Mouse (Mus musculus): ENCODE results near the gene Mypn. TPM values are rescaled to one million over a fixed set of nuclear protein-coding genes. Genes with fewer than 3 reads are reported as not detected.

Mypn gene
- 0.19 and 0.25 TPM in 2 replicates for polyA plus RNA-seq (2016; fragmentation: Nextera tagmentation; extraction: Ambion mirVana)

DNA sequence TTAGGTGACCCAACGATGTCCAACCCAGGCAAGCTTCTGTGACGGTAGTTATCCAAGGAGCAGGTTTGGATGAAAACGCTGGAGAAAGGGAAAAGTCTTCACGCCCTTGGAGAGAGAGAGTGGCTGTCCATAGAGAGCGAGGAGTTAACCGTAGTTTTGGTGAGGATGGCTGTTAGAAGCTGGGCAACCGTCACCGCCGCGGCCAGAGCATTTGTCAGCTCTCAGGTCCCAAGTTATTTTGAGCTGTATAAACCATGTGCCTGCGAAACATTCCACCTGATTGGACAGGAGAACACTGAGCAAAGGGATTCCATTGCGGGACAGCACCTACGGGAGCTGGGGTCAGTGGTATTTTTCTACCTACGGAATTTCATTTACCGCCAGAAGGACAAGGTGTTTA is at the start of gene Mypn:
Gene Mypn, minus strand, starts transcription at position 225 of the 400 bp plus-strand sequence.
- H3K4me1 ChIP-seq = no peaks in the 10 kb centered on the region
- H3K27ac ChIP-seq = no peak within 1 kb of the TSS
- WGBS = 88% methylated on average over 15 of the region's 15 CpGs
- H3K36me3 ChIP-seq = no peaks in the 10 kb centered on the region
- no peaks in the 10 kb centered on the region for H3K27me3 ChIP-seq (ENCODE audit: low read depth, poor library complexity, severe bottlenecking)
- peak; percentile 25 for DNase-seq (ENCODE audit: low spot score)
- no peak within 1 kb of the TSS for H3K4me3 ChIP-seq
- no peaks in the 10 kb centered on the region for H3K9me3 ChIP-seq (replicated peaks)

DNA sequence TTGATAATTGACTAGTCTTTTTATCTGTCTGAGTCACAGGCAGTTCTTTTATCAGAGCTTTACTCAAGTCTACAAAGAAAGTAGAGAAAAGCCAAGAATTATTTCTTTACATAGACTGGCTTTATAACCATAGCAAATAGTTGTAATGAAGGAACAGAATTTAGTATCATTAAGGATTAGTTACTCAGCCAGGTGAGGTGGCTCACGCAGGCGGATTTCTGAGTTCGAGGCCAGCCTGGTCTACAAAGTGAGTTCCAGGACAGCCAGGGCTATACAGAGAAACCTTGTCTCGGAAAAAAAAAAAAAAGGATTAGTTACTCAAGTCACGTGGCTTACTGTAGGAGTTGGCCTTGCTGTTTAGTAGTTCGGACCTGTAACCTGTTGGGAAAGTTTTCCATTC is 44.7 kb upstream of the Mypn start:
- 95% methylated on average over 6 of the region's 6 CpGs for WGBS
- Histone ChIP-seq H3K4me3 (no peak overlapping the region), H3K36me3 (peaks cover 54% of the 10 kb centered on the region), H3K9me3 (replicated peaks) (no peaks in the 10 kb centered on the region), H3K4me1 (no peaks in the 10 kb centered on the region), H3K27me3 (ENCODE audit: low read depth, poor library complexity, severe bottlenecking) (no peaks in the 10 kb centered on the region), H3K27ac (no peak overlapping the region)
- no peak for DNase-seq (ENCODE audit: low spot score)

DNA sequence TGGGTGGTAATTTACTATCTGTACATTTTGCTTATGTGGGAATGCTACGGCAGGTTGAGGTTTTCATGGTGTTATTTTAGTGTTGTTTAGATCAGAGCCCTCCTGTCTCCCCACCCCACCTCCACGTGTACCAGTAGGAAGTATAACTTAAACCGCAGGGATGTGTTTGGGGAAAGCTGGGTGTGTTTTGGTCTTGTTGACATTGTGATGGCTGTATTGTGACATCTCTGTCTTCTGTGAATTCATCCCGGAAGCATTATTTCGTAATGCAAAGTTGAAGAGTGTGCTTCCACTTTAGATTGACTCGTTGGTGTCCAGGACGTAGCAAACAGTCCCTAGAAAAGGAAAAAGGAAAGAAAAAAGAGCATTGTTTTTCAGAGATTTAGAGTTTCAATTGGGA is 43.7 kb upstream of the Mypn start:
- peaks cover 46% of the 10 kb centered on the region for H3K36me3 ChIP-seq
- no peaks in the 10 kb centered on the region for H3K9me3 ChIP-seq (replicated peaks)
- no peak overlapping the region for H3K27ac ChIP-seq
- 93% methylated on average over 7 of the region's 7 CpGs for WGBS
- H3K27me3 ChIP-seq (ENCODE audit: low read depth, poor library complexity, severe bottlenecking) = no peaks in the 10 kb centered on the region
- DNase-seq (ENCODE audit: low spot score) = no peak
- peaks cover 7% of the 10 kb centered on the region for H3K4me1 ChIP-seq
- no peak overlapping the region for H3K4me3 ChIP-seq

DNA sequence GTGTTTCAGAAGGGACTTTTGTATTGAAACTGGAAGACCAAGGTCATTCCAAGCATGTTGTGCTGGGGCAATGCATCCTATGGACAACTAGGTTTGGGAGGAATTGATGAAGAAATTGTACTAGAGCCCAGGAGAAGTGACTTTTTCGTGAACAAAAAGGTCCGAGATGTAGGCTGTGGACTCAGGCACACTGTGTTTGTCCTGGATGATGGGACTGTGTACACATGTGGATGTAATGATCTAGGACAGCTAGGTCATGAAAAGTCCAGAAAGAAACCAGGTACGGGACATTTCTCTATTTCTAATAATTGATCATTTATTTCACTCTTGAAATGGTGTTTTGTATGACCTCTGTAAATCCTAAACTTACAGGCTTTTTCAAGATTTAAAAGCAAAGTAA is 42.1 kb upstream of the Mypn start:
- 96% methylated on average over 3 of the region's 3 CpGs for WGBS
- H3K9me3 ChIP-seq (replicated peaks) = no peaks in the 10 kb centered on the region
- no peak overlapping the region for H3K27ac ChIP-seq
- H3K4me1 ChIP-seq = peaks cover 8% of the 10 kb centered on the region
- H3K36me3 ChIP-seq = peaks cover 35% of the 10 kb centered on the region
- H3K27me3 ChIP-seq (ENCODE audit: low read depth, poor library complexity, severe bottlenecking) = no peaks in the 10 kb centered on the region
- DNase-seq (ENCODE audit: low spot score) = no peak
- H3K4me3 ChIP-seq = no peak overlapping the region

DNA sequence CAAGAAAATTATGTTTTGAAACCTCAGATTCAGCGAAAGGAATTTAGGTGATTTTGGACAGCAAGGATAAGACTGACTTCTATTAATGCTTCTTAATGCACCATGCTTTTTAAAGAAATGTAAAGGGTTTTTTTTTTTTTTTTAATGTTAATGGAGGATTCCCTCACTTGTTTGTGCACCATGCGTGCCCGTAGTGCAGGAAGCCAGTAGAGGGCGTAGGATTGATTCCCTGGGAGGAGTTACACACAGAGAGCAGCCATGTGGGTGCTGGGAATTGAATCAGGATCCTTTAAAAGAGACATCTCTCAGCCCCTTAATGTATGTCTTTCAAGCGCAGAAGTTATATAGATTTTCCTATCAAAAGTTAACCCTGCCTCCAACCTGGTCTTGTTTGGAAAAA is 41.0 kb upstream of the Mypn start:
- H3K4me1 ChIP-seq = peaks cover 8% of the 10 kb centered on the region
- H3K27ac ChIP-seq = peak overlapping the region; percentile 97
- H3K9me3 ChIP-seq (replicated peaks) = no peaks in the 10 kb centered on the region
- H3K4me3 ChIP-seq = peak overlapping the region; percentile 97
- peak; percentile 45 for DNase-seq (ENCODE audit: low spot score)
- H3K36me3 ChIP-seq = peaks cover 24% of the 10 kb centered on the region
- H3K27me3 ChIP-seq (ENCODE audit: low read depth, poor library complexity, severe bottlenecking) = no peaks in the 10 kb centered on the region
- WGBS = 17% methylated on average over 5 of the region's 5 CpGs

DNA sequence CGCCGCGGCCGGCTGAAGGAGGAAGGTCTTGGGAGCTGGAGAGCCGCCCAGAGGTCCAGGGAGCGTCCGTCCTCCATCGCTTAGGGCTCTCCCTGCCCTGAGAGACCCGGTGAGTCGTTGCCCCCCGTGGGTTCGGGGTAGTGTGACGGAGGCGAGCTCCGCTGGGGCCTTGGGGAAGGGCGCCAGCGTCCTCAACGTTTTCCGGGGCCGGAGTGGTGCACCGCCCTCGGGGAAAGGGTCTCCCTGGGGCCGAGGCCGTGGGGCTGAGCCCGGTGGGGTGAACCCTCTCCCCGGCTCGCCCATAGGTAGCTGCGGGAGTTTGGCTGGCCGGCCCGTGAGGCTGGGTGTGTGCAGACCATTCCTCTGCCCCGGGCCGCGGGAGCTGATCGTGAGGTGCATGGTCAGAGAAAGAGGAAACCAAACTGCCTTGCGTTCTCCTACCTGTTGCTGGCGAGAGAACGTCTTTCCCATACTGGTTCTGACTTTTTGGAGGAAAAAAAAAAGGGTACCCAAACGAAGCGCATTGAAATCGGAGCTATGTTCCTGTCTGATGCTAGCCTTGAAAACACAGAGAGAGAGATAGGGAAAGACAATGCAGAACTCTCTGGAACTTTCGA is 40.4 kb upstream of the Mypn start:
- Histone ChIP-seq H3K27ac (peak overlapping the region; percentile 97), H3K4me3 (peak overlapping the region; percentile 97), H3K36me3 (peaks cover 22% of the 10 kb centered on the region), H3K9me3 (replicated peaks) (no peaks in the 10 kb centered on the region), H3K27me3 (ENCODE audit: low read depth, poor library complexity, severe bottlenecking) (no peaks in the 10 kb centered on the region), H3K4me1 (peaks cover 8% of the 10 kb centered on the region)
- no peak for DNase-seq (ENCODE audit: low spot score)
- WGBS = under 1% methylated on average over 41 of the region's 41 CpGs

DNA sequence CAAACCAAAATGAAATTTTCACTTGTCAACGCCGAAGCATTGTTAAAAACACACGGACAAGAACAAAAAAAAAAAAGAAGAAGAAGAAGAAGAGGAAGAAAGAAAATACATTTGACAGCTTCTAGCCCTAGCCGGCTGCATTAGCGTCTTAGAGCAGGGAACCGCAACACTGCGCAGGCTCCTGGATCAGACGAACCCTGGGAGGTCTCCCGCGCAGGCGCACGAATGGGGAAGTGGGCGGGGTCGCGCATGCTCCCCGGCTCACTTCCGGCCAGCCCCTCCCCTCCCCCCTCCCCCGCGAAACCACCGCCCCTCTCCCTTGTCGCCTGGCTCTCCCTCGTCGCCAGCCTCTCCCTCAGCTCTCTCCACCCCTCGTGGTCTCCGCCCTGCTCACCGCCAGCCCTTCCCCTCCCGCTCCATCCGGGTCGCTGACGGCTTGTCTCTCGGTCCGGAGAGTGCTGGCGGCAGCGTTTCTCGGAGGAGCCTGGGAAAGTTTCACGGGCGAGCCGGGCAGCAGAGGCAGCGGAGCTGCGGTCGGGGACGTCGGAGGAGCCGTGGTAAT is 39.8 kb upstream of the Mypn start, which contains the start of gene Herc4:
Gene Herc4, plus strand, starts transcription at position 318 of the 562 bp plus-strand sequence.
- peak within 1 kb of the TSS; percentile 97 for H3K27ac ChIP-seq
- peaks cover 19% of the 10 kb centered on the region for H3K36me3 ChIP-seq
- DNase-seq (ENCODE audit: low spot score) = peak; percentile 99
- H3K4me3 ChIP-seq = peak within 1 kb of the TSS; percentile 97
- under 1% methylated on average over 44 of the region's 44 CpGs for WGBS
- no peaks in the 10 kb centered on the region for H3K9me3 ChIP-seq (replicated peaks)
- H3K27me3 ChIP-seq (ENCODE audit: low read depth, poor library complexity, severe bottlenecking) = no peaks in the 10 kb centered on the region
- peaks cover 8% of the 10 kb centered on the region for H3K4me1 ChIP-seq

DNA sequence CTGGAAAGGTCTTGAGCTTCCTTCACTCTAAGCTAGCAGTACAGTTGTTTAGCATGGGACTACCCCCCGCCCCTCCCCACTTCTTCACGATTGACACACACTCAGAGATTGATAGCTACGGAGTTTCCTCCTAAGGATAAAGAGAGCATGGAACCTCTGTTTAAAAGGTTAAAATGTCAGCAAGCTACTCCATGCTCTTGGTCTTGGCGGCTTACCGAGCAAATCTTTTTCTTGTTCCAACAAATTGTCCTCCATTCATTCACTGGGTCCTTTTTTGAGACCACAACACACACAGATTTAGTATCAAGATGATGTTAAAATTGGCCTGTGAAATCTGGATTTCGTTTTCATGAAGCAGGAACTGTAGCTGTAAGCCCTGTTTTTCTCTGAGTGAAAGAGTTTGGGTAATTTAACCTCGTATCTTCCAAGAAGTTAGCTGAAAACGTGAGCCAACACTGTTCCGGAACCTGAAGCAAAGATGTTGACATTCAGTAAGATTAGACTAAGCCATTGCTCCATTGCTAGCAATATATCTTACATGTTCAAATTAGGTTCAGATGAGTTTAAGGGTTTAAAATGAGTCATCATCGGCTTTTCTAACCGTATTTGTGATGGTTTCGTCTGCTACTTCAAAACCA is 39.2 kb upstream of the Mypn start:
- H3K36me3 ChIP-seq = peaks cover 19% of the 10 kb centered on the region
- no peak for DNase-seq (ENCODE audit: low spot score)
- 33% methylated on average over 12 of the region's 12 CpGs for WGBS
- H3K9me3 ChIP-seq (replicated peaks) = no peaks in the 10 kb centered on the region
- peaks cover 8% of the 10 kb centered on the region for H3K4me1 ChIP-seq
- H3K27me3 ChIP-seq (ENCODE audit: low read depth, poor library complexity, severe bottlenecking) = no peaks in the 10 kb centered on the region
- H3K27ac ChIP-seq = no peak overlapping the region
- H3K4me3 ChIP-seq = peak overlapping the region; percentile 97

DNA sequence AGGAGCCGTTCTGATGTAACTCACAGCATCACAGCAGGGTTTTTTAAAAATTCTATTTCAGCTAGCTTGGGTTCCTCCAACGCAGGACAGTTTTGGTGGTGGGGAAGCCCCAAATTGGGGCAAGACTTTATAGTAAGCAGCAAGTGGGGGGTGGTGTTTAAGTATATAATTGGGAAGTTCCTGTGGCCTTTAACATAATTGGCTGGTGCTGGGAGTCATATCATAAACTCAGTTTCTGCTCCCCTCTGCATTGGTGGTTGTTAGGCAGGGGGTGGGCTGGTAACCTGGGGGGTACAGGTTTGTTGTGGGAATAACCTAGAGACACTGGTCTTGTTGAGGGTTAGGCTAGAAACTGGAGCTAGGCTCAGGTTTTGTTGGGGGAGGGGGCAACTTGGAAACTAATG is 37.1 kb upstream of the Mypn start:
- H3K27ac ChIP-seq = no peak overlapping the region
- H3K27me3 ChIP-seq (ENCODE audit: low read depth, poor library complexity, severe bottlenecking) = no peaks in the 10 kb centered on the region
- DNase-seq (ENCODE audit: low spot score) = no peak
- peaks cover 8% of the 10 kb centered on the region for H3K4me1 ChIP-seq
- peaks cover 6% of the 10 kb centered on the region for H3K36me3 ChIP-seq
- 61% methylated on average over 2 of the region's 2 CpGs for WGBS
- no peak overlapping the region for H3K4me3 ChIP-seq
- H3K9me3 ChIP-seq (replicated peaks) = no peaks in the 10 kb centered on the region

DNA sequence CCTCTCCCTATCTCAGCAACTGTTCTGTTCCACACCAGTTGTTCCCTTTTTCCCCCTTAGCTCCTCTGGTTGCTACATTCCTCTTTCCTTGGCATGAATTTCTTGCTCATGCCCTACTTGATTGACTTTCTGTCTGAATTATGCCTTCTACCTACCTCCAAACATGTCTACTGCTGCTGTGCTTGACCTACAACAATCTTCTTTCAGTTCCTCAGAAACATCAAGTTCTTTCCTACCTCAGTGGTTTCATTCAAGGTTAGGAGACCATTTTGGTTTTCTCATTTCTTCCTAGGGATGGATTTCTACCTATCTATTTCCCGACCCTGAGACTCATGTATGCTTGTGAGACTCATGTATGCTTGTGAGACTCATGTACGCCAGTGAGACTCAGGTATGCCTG is 36.1 kb upstream of the Mypn start:
- 87% methylated on average over 2 of the region's 2 CpGs for WGBS
- Histone ChIP-seq H3K4me3 (no peak overlapping the region), H3K27me3 (ENCODE audit: low read depth, poor library complexity, severe bottlenecking) (no peaks in the 10 kb centered on the region), H3K36me3 (no peaks in the 10 kb centered on the region), H3K9me3 (replicated peaks) (no peaks in the 10 kb centered on the region), H3K4me1 (peaks cover 8% of the 10 kb centered on the region), H3K27ac (no peak overlapping the region)
- no peak for DNase-seq (ENCODE audit: low spot score)

DNA sequence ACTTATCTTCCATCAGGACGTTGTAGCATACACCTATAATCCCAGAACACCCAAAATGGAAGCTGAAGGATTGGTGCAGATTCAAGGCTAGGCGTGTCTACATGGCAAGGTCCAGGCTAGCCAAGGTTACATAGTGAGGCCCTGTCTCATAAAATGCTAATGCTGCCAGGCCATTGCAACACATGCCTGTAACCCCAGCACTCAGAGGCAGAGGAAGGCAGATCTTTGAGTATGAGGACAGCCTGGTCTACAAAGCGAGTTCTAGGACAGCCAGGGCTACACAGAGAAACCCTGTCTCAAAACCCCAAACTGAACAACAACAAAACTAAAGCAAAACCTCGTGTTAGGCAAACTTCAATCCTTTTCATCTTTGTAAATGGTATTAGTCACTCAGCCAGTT is 34.3 kb upstream of the Mypn start:
- H3K4me1 ChIP-seq = peaks cover 7% of the 10 kb centered on the region
- no peak overlapping the region for H3K4me3 ChIP-seq
- WGBS = 80% methylated on average over 4 of the region's 4 CpGs
- H3K9me3 ChIP-seq (replicated peaks) = no peaks in the 10 kb centered on the region
- no peaks in the 10 kb centered on the region for H3K36me3 ChIP-seq
- no peaks in the 10 kb centered on the region for H3K27me3 ChIP-seq (ENCODE audit: low read depth, poor library complexity, severe bottlenecking)
- no peak overlapping the region for H3K27ac ChIP-seq
- DNase-seq (ENCODE audit: low spot score) = no peak

DNA sequence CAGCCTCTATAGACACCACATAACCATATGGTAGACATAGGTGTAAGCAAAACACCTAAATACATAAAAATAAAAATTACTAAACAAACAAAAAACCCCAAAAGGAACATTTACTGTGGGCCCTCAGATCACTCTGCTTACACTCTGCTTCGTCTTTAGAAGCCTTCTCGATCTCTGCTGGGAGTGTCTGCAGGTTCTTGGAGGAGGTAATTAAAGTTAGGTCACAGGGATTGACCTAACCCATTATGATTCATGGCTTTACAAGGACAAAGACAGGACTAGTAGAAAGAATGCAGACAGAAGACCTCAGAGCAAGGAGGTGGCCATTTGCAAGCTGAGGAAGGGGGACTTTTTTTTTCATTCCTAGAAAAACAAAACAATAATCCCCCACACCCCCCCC is 33.5 kb upstream of the Mypn start:
- DNase-seq (ENCODE audit: low spot score) = no peak
- Histone ChIP-seq H3K4me3 (no peak overlapping the region), H3K4me1 (no peaks in the 10 kb centered on the region), H3K9me3 (replicated peaks) (no peaks in the 10 kb centered on the region), H3K27me3 (ENCODE audit: low read depth, poor library complexity, severe bottlenecking) (no peaks in the 10 kb centered on the region), H3K27ac (no peak overlapping the region), H3K36me3 (no peaks in the 10 kb centered on the region)
- 63% methylated on average over 2 of the region's 2 CpGs for WGBS

DNA sequence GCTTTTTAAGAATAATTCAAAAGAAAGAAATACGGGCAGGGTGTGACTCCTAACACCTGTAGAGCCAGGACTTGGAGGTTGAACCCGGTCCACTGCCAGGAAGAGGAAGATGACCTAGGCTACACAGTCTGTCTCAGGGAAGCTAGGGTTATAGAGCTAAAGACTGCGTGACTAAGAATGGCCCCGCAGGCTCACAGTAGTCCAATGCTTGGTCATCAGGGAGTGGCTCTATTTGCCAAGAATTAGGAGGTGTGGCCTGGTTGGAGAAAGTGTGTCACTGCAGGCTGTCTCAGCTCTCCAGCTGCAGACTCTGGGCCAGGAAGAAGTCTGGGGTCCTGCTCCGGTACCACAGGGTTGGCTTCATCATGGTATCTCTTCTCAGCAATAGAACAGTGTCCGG is 32.9 kb upstream of the Mypn start:
- WGBS = 94% methylated on average over 6 of the region's 6 CpGs
- H3K27ac ChIP-seq = no peak overlapping the region
- no peaks in the 10 kb centered on the region for H3K27me3 ChIP-seq (ENCODE audit: low read depth, poor library complexity, severe bottlenecking)
- no peaks in the 10 kb centered on the region for H3K9me3 ChIP-seq (replicated peaks)
- no peak for DNase-seq (ENCODE audit: low spot score)
- H3K4me3 ChIP-seq = no peak overlapping the region
- H3K4me1 ChIP-seq = no peaks in the 10 kb centered on the region
- no peaks in the 10 kb centered on the region for H3K36me3 ChIP-seq

Data from limb, embryonic 10.5 days (tissue).